Mouse (Mus musculus) sigmoid colon, adult 10 weeks (tissue): ENCODE data around the gene Olfr916. TPM values are rescaled to one million over a fixed set of nuclear protein-coding genes. Genes with fewer than 3 reads are reported as not detected.

Experiments used
- polyA plus RNA-seq: library from polyadenylated mRNA; stranded (reverse); fragments of 350-450 nt; fragmentation: Illumina TruSeq; extraction: RNeasy Lipid Tissue Mini Kit (QIAGEN cat#74804); gene quantifications from one replicate; pipeline ENCODE4 v1.2.3, GENCODE M21; 2014; ENCODE audit warnings: low read depth, low replicate concordance

Gene Olfr916
- not detected for polyA plus RNA-seq

DNA sequence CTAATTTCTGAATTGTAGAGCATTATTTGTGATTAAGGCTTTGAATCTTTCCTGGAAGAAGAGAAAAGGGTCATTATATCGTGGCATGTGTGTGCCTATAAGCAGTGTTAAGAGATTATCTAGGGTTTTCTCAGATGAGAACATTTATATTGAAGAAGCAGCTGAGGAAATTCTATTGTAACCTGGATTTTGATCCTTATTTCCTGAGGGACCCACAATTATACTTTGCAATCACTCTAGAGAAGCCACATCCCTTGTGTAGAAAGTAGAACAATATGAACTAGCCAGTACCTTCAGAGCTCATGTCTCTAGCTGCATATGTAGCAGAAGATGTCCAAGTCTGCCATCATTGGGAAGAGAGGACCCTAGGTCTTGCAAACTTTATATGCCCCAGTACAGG is at the start of gene Olfr916:
Olfr916 (minus strand) TSS at position 101 of the 400 bp plus-strand sequence.

DNA sequence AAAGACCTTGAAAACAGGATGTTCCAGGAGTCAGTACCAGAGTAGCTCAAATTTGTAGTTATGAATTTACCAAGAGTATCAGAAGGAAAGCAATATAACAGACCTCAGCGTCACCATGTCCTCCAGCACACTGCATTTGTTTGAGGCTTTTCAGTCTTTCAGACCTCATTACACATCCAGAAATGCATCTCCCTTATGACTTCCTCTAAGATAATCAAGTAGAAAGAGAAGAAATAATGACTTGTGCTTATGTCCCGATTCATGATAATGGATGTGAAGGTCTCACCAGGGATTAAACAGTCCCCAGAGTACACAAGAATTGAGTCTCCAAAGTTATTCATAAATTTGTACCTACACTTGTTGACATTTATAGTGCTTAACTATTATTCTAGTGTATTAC is 14.8 kb upstream of the Olfr916 start, which contains the start of gene Olfr918:
Olfr918 (minus strand) TSS at position 101 of the 400 bp plus-strand sequence.

DNA sequence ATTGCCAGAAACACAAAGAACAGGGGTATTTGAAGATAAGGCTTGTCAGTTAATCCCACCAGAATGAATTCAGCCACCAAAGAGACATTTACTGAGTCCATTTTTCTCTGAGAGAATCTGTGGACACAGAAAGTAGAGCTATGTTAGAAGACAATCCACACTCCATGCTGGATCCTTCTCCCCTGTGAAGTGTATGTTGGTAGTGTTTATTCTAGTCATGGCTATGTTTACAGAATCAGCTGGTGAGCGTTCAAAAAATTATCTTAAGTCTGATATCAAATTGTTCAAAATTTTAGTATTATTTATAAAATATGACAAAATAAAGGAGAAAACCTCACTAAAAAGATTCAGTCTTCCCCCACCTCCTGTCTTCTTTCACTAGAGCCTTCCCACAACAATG is 6.1 kb upstream of the Olfr916 start, which contains the start of gene Olfr917:
Olfr917 (minus strand) TSS at position 101 of the 400 bp plus-strand sequence.

Other genes starting within 250 kb of the Olfr916 start
- gene Olfr901, start 230.4 kb downstream of the Olfr916 start, polyA plus RNA-seq, result not detected
- gene Olfr902, start 212.2 kb downstream of the Olfr916 start, polyA plus RNA-seq, result not detected
- not detected for gene Olfr904, start 196.7 kb downstream of the Olfr916 start, polyA plus RNA-seq
- not detected for gene Olfr905, start 188.8 kb downstream of the Olfr916 start, polyA plus RNA-seq
- gene Olfr906, start 172.8 kb downstream of the Olfr916 start, polyA plus RNA-seq, result not detected
- gene Olfr907, start 164.1 kb downstream of the Olfr916 start, polyA plus RNA-seq, result not detected
- not detected for gene Olfr911-ps1, start 138.3 kb downstream of the Olfr916 start, polyA plus RNA-seq
- not detected for gene Olfr910, start 122.0 kb downstream of the Olfr916 start, polyA plus RNA-seq
- not detected for gene Olfr912, start 79.7 kb downstream of the Olfr916 start, polyA plus RNA-seq
- not detected for gene Olfr913, start 67.1 kb downstream of the Olfr916 start, polyA plus RNA-seq
- not detected for gene Olfr914, start 54.8 kb downstream of the Olfr916 start, polyA plus RNA-seq
- gene Olfr917, start 6.0 kb upstream of the Olfr916 start, polyA plus RNA-seq, result not detected
- not detected for gene Olfr918, start 14.7 kb upstream of the Olfr916 start, polyA plus RNA-seq
- gene Olfr919, start 43.8 kb upstream of the Olfr916 start, polyA plus RNA-seq, result not detected
- 128 TPM for gene Vwa5a, start 58.4 kb upstream of the Olfr916 start, polyA plus RNA-seq
- 2.1 TPM for gene Olfr920, start 92.4 kb upstream of the Olfr916 start, polyA plus RNA-seq
- gene Olfr921, start 113.2 kb upstream of the Olfr916 start, polyA plus RNA-seq, result not detected
- gene Olfr922, start 154.7 kb upstream of the Olfr916 start, polyA plus RNA-seq, result not detected
- gene Olfr923, start 166.7 kb upstream of the Olfr916 start, polyA plus RNA-seq, result not detected
- not detected for gene Olfr924, start 184.6 kb upstream of the Olfr916 start, polyA plus RNA-seq
- gene Olfr26, start 195.2 kb upstream of the Olfr916 start, polyA plus RNA-seq, result not detected
- gene Olfr926, start 217.3 kb upstream of the Olfr916 start, polyA plus RNA-seq, result not detected